Mouse (Mus musculus) stomach, embryonic 16.5 days (tissue): ENCODE measurements around the gene Ccdc167. TPM values are rescaled to one million over a fixed set of nuclear protein-coding genes. Genes with fewer than 3 reads are reported as not detected.

Experiments used
- ATAC-seq: fragments of 200-750 bp; cut with Nextera tagmentation; 2 replicates; pipeline ENCODE4 v1.8.0; 2017; ENCODE audit warnings: moderate number of reproducible peaks, moderate TSS enrichment; ENCODE audit not compliant: insufficient read depth, low FRiP score
- H3K27ac ChIP-seq: fragments of 300-500 bp; sonication (generic); 2 replicates; pipeline ENCODE4 v1.5.1; 2014; ENCODE audit warnings: low read length
- H3K27me3 ChIP-seq: fragments of 300-500 bp; sonication (generic); 2 replicates; pipeline ENCODE4 v1.6.1; 2014; ENCODE audit warnings: low read length, control low read depth, mixed read lengths; ENCODE audit not compliant: control insufficient read depth, insufficient read depth
- H3K36me3 ChIP-seq: fragments of 300-500 bp; sonication (generic); 2 replicates; pipeline ENCODE4 v1.6.1; 2014; ENCODE audit warnings: low read length; ENCODE audit not compliant: control insufficient read depth, insufficient read depth
- H3K4me1 ChIP-seq: fragments of 300-500 bp; sonication (generic); 2 replicates; pipeline ENCODE4 v1.6.1; 2014; ENCODE audit warnings: low read length, control low read depth, mixed read lengths; ENCODE audit not compliant: control insufficient read depth, insufficient read depth
- H3K4me2 ChIP-seq: fragments of 300-500 bp; sonication (generic); 2 replicates; pipeline ENCODE4 v1.6.1; 2014; ENCODE audit warnings: low read depth, low read length, mixed read lengths
- H3K4me3 ChIP-seq: fragments of 300-500 bp; sonication (generic); replicated peaks from 2 replicates; pipeline ENCODE4 v1.5.1; 2014; ENCODE audit warnings: mild to moderate bottlenecking, low read length
- H3K9ac ChIP-seq: fragments of 300-500 bp; sonication (generic); 2 replicates; pipeline ENCODE4 v1.6.1; 2014; ENCODE audit warnings: low read length
- H3K9me3 ChIP-seq: fragments of 300-500 bp; sonication (generic); replicated peaks from 2 replicates; pipeline ENCODE4 v1.6.1; 2016; ENCODE audit warnings: low read length, control low read depth; ENCODE audit not compliant: control insufficient read depth
- WGBS: fragments of 180-500 bp; shearing (Covaris S2); extraction: QIAGEN DNeasy Blood & Tissue Kit; methylation state at CpG from one replicate; pipeline ENCODE4 v1.1.7; 2014; 5-methylcytosine and 5-hydroxymethylcytosine counted together
- polyA plus RNA-seq: library from polyadenylated mRNA; unstranded; fragments of >200 nt; fragmentation: Nextera tagmentation; extraction: Ambion mirVana; gene quantifications from 2 replicates; pipeline ENCODE4 v1.2.1, GENCODE M21; 2015

The Ccdc167 gene
- polyA plus RNA-seq, 1 experiment from 2014 or later: 11.0 TPM

DNA sequence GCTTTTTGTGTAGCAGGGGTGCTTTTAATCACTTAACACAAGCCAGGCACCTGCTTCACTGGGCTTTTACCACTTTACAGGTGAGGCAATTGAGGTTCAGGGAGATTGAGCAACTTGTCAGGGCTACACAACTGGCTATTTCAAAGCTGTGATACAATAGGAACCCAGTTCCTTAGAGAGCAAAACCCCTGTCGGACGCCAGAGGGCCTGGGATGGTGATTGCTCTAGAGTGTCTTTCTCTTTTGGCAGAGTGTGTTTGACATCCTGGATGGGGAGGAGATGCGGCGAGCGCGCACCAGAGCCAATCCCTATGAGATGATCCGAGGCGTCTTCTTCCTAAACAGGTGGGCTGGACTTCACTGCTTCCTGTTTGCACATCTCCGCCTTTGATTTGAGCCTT is 35.2 kb downstream of the Ccdc167 start:
- Histone ChIP-seq H3K9ac (no peak overlapping the region), H3K4me2 (no peak overlapping the region), H3K27ac (no peak overlapping the region), H3K36me3 (peaks cover 11% of the 10 kb centered on the region; the same call in 1 of the 2 replicates), H3K9me3 (no peaks in the 10 kb centered on the region), H3K4me3 (no peak overlapping the region), H3K27me3 (no peaks in the 10 kb centered on the region), H3K4me1 (peaks cover 20% of the 10 kb centered on the region)
- ATAC-seq: no peak
- WGBS: 91% methylated on average over 9 of the region's 9 CpGs

DNA sequence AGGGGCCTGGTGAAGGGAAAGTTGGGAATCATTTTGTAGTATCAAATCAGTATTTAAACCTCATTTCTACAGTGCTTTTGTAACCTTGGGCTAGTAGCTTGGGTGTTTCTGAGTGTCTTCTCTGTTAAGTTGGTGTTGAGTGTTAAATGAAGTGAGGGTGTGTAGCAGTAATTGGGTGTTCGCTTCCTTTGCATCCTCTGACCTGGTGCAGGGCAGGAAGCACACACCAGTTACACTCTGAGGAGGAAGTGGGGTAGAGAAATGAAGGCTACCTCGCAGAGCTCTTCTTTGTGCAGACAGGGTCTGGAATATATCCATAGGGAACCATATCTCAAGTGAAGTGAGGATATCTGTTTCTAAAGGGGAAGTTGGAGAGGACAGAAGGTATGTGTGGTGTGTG is 35.9 kb downstream of the Ccdc167 start:
- no peaks in the 10 kb centered on the region for H3K9me3 ChIP-seq
- 82% methylated on average over 2 of the region's 2 CpGs for WGBS
- no peak overlapping the region for H3K4me3 ChIP-seq
- H3K4me2 ChIP-seq: no peak overlapping the region
- H3K9ac ChIP-seq: no peak overlapping the region
- H3K4me1 ChIP-seq: peaks cover 20% of the 10 kb centered on the region
- no peak for ATAC-seq
- H3K27me3 ChIP-seq: no peaks in the 10 kb centered on the region
- peak overlapping the region; percentile 63; the same call in 1 of the 2 replicates for H3K27ac ChIP-seq
- peaks cover 13% of the 10 kb centered on the region; the same call in 1 of the 2 replicates for H3K36me3 ChIP-seq

DNA sequence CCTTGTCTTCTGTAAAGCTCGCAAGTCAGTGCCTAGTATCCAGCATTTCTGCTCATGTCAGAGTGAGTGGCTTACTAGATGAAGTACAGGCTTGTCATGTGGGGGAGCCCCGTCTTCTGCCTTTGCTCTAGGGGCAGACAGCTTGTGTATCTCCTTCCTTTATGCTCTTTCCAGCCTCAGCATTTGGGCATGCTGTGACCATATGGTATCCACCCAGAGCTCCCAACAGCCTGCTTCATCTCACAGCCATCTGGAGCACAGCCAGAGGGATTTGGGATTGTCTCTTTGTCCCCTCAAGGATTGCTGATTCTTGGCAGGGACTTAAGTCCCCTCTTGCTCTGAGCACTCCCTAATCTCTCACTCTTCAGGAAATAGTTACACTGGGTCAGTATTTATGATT is 36.7 kb downstream of the Ccdc167 start:
- WGBS: 56% methylated on average over 2 of the region's 2 CpGs
- Histone ChIP-seq H3K36me3 (peaks cover 20% of the 10 kb centered on the region; the same call in 1 of the 2 replicates), H3K4me3 (no peak overlapping the region), H3K9ac (no peak overlapping the region), H3K27me3 (no peaks in the 10 kb centered on the region), H3K4me2 (no peak overlapping the region), H3K9me3 (no peaks in the 10 kb centered on the region), H3K4me1 (peaks cover 20% of the 10 kb centered on the region), H3K27ac (peak overlapping the region; percentile 63; the same call in 1 of the 2 replicates)
- ATAC-seq: peak; percentile 73

DNA sequence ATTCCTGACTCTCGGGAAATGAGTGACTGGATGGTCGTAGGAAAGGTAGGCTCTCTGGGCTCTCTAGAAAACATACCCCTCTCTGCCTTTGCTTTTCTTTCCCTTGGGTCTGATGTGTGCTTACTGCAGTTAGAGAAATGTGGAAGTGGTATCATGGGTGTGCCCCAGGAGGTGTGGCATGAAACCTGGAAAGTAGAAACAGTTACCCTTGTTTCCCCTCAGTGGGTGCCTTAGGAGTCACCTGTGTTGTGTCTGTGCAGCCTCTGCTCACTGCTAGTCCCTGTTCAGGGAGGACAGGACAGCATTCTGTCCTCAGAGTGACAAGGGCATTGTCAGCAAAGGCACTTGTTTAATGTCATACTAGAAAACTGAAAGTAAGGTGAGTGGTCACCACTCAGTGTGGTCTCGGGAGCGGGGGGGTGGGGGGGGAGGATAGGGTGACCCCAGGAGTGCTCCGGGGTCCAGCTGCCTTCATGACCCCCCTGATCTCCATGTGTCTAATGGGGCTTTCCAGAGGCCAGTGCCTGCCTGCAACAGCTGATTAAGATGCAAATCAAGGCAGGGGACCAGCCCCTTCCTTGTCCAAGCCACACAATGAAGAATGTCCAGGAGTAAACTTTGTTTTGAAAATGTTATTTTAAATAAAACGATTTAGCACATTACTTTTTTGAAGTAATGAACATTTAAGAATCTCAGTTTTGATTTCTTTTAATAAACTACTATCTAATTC is 37.6 kb downstream of the Ccdc167 start:
- Histone ChIP-seq H3K4me3 (no peak overlapping the region), H3K9me3 (no peaks in the 10 kb centered on the region), H3K27ac (no peak overlapping the region), H3K9ac (no peak overlapping the region), H3K27me3 (no peaks in the 10 kb centered on the region), H3K4me1 (peaks cover 20% of the 10 kb centered on the region), H3K36me3 (peaks cover 23% of the 10 kb centered on the region; the same call in 1 of the 2 replicates), H3K4me2 (no peak overlapping the region)
- WGBS: 86% methylated on average over 6 of the region's 6 CpGs
- no peak for ATAC-seq

DNA sequence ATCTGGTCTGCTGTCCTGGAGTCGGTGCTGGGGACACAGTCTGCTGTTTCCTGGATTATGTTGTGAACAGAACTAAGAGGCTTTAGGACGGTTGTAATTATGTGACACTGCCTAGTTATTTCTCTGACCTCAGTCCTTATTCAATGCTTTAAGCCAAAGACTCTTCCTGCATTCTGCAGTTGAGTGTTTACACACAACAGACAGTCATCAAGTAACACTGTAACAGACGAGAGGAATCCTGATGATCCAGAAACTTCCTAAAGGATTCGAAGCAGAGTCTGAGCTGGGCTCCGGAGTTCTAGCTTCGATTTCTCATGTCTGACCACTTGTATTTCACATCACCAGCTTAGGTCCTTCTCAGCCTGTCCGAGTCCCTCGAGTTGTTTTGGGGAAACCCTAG is 38.3 kb downstream of the Ccdc167 start:
- ATAC-seq: no peak
- Histone ChIP-seq H3K4me2 (no peak overlapping the region), H3K4me3 (no peak overlapping the region), H3K9ac (no peak overlapping the region), H3K27me3 (no peaks in the 10 kb centered on the region), H3K4me1 (peaks cover 20% of the 10 kb centered on the region), H3K27ac (no peak overlapping the region), H3K9me3 (no peaks in the 10 kb centered on the region), H3K36me3 (peaks cover 28% of the 10 kb centered on the region; the same call in 1 of the 2 replicates)
- 79% methylated on average over 8 of the region's 8 CpGs for WGBS

DNA sequence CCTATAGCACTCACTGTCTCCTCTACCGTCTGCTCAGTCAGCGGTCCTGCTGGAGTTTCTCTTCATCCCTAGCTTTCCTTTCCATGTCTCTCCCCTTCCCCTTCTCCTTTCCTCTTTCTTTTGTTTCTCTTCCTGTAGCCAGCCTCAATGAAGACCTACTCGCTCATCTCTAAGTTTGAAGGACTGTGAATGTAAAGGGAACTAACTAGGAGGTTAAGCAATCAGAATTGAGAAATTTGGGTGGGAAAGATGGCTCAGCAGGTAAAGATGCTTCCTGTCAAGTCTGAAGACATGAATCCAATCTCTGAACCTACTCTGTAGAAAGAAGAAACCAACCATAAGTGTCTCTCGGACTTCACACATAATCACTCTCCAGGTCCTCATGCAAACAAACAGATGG is 43.5 kb downstream of the Ccdc167 start:
- Histone ChIP-seq H3K27ac (no peak overlapping the region), H3K4me3 (no peak overlapping the region), H3K4me1 (0 out of 2 replicates have a peak, but pooled peaks cover 3% of the 10 kb centered on the region), H3K36me3 (peaks cover 24% of the 10 kb centered on the region; the same call in 1 of the 2 replicates), H3K9ac (no peak overlapping the region), H3K4me2 (no peak overlapping the region), H3K27me3 (no peaks in the 10 kb centered on the region), H3K9me3 (no peaks in the 10 kb centered on the region)
- 90% methylated on average over 4 of the region's 4 CpGs for WGBS
- no peak for ATAC-seq

DNA sequence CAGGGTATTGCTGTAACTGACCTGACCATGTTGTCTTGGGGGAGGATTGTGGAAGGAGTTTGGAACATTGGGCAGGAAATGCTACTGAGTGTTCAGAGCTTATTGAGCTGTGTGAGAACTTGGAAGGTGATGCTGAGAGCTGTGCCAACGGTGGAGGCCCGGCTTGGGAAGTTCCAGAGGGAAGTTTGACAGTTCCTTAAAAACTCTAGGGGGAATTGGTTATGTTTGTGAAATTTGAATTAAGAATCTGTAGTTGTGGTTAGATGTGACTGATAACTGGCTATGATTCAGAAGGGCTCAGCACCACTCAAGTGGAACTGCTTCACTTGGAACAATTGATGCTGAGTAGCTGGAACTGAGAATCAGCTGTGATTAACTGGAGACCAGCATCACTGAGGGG is 45.8 kb downstream of the Ccdc167 start:
- ATAC-seq: no peak
- Histone ChIP-seq H3K4me3 (no peak overlapping the region), H3K9ac (no peak overlapping the region), H3K4me2 (no peak overlapping the region), H3K36me3 (peaks cover 20% of the 10 kb centered on the region; the same call in 1 of the 2 replicates), H3K9me3 (no peaks in the 10 kb centered on the region), H3K27me3 (no peaks in the 10 kb centered on the region), H3K27ac (no peak overlapping the region), H3K4me1 (0 out of 2 replicates have a peak, but pooled peaks cover 7% of the 10 kb centered on the region)
- 69% methylated on average over 2 of the region's 2 CpGs for WGBS

DNA sequence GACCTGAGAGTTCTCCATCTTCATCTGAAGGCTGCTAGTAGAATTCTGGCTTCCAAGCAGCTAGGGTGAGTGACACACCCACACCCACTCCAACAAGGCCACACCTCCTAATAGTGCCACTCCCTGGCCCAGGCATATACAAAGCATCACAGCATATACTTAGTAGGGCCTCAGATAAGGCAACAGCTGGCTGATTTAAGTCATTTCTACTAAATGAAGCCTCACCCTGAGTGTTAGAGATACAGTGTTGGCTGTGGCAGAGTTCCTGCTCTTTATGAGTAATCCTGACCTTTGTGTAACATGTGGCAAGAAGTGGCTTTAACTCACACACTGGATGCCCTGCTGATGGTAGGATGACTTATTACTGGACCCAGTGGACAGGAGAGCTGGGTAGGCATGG is 46.9 kb downstream of the Ccdc167 start:
- Histone ChIP-seq H3K4me1 (0 out of 2 replicates have a peak, but pooled peaks cover 7% of the 10 kb centered on the region), H3K27me3 (no peaks in the 10 kb centered on the region), H3K9me3 (no peaks in the 10 kb centered on the region), H3K4me3 (no peak overlapping the region), H3K9ac (no peak overlapping the region), H3K27ac (no peak overlapping the region), H3K36me3 (peaks cover 13% of the 10 kb centered on the region; the same call in 1 of the 2 replicates), H3K4me2 (no peak overlapping the region)
- ATAC-seq: peak; percentile 40

DNA sequence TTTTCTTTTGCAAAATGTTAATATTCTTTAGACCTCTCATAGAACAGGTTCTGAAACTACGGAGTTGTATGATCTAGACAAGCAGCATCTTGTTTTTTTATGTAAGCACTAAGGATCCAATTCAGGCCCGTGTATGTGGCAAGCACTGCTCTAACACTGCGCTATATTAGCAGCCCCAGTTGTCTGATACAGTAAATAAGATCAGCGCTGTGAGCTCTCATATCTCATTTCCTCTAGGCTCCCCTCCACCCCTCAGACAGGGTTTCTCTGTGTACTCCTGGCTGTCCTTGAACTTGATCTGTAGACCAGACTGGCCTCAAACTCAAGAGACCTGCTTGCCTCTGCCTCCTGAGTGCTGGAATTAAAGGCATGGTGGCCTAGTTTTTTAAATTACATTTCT is 47.8 kb downstream of the Ccdc167 start:
- Histone ChIP-seq H3K36me3 (peaks cover 9% of the 10 kb centered on the region; the same call in 1 of the 2 replicates), H3K9ac (no peak overlapping the region), H3K4me3 (no peak overlapping the region), H3K4me1 (0 out of 2 replicates have a peak, but pooled peaks cover 7% of the 10 kb centered on the region), H3K9me3 (no peaks in the 10 kb centered on the region), H3K4me2 (no peak overlapping the region), H3K27me3 (no peaks in the 10 kb centered on the region), H3K27ac (no peak overlapping the region)
- WGBS: 88% methylated on average over 4 of the region's 4 CpGs
- ATAC-seq: no peak
